Mouse (Mus musculus): Measurements from ENCODE around the gene Pyroxd1. TPM values are rescaled to one million over a fixed set of nuclear protein-coding genes. Genes with fewer than 3 reads are reported as not detected.

Gene Pyroxd1
- 14.3 TPM in 2 replicates for polyA plus RNA-seq (2014; fragmentation: Nextera tagmentation; extraction: Ambion mirVana)

DNA sequence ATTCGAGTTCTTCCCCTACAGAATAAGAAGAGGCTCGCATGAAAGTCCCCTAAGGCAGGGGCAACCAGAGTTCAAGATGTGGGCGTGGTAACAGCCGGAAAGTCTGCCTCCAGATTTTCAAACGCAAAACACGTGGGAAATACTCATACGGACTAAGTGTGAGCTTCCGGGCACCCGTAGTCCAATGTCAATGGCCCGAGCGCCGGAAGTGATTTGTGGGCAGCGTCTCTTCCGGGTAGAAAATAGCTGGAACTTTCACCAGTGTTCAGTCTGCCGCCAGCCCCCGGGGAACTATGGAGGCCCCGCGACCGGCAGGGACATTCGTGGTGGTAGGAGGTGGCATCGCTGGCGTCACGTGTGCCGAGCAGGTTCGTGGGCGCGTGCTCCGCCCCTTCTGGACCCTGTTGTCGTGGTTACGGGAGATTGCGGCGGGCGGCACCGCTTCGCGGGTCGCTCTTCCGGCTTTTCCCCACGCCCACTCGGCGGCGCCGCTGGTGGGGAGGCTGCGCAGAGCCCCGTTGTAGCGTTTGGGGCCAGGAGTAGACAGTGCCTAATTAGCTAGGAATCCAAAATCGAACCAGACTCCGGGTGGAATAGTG lies at the start of gene Pyroxd1:
Gene Pyroxd1 (plus strand): TSS at position 215 of the 599 bp plus-strand sequence.
- peak; percentile 91 for ATAC-seq (ENCODE audit: insufficient number of reproducible peaks, insufficient read depth, low FRiP score, low read depth)
- under 1% methylated on average over 45 of the region's 48 CpGs for WGBS
- no peaks in the 10 kb centered on the region for H3K9me3 ChIP-seq (ENCODE audit: control insufficient read depth, low read length)

GRCm38 (mm10) chr6:142298098-142298497 lies 47.4 kb upstream of the Pyroxd1 start, which contains the start of gene Iapp:
TSS of gene Iapp (plus strand) at chr6:142298423.
- H3K4me3 ChIP-seq (ENCODE audit: control insufficient read depth in 1 of 2, insufficient read depth in 1 of 2, low read depth in 1 of 2, low read length in 2 of 2) = no peak within 1 kb of the TSS
- H3K9me3 ChIP-seq (ENCODE audit: control insufficient read depth, low read length) = no peaks in the 10 kb centered on the region
- no peak within 1 kb of the TSS for H3K9ac ChIP-seq (ENCODE audit: low read length)
- ATAC-seq (ENCODE audit: insufficient number of reproducible peaks, insufficient read depth, low FRiP score, low read depth) = no peak
- H3K4me1 ChIP-seq (ENCODE audit: control insufficient read depth in 2 of 2, insufficient read depth in 2 of 2, low read length in 2 of 2) = no peaks in the 10 kb centered on the region
- H3K4me2 ChIP-seq (ENCODE audit: low read length) = no peak within 1 kb of the TSS
- no peaks in the 10 kb centered on the region for H3K36me3 ChIP-seq (ENCODE audit: control insufficient read depth, insufficient read depth, low read length)
- no peaks in the 10 kb centered on the region for H3K27me3 ChIP-seq (ENCODE audit: control insufficient read depth, insufficient read depth, low read length)
- H3K27ac ChIP-seq (replicated peaks in 1 of 2; ENCODE audit: control insufficient read depth in 1 of 2, insufficient read depth in 1 of 2, low read depth in 2 of 2, low read length in 2 of 2) = no peak within 1 kb of the TSS
- WGBS = 63% methylated on average over 4 of the region's 4 CpGs

More for the DNA sequence above, at the start of gene Pyroxd1:
- Histone ChIP-seq H3K27ac (replicated peaks in 1 of 2; ENCODE audit: control insufficient read depth in 1 of 2, insufficient read depth in 1 of 2, low read depth in 2 of 2, low read length in 2 of 2) (peak within 1 kb of the TSS; percentile 78 to 80), H3K9ac (ENCODE audit: low read length) (peak within 1 kb of the TSS; percentile 78), H3K27me3 (ENCODE audit: control insufficient read depth, insufficient read depth, low read length) (no peaks in the 10 kb centered on the region), H3K36me3 (ENCODE audit: control insufficient read depth, insufficient read depth, low read length) (peaks cover 25% of the 10 kb centered on the region), H3K4me3 (ENCODE audit: control insufficient read depth in 1 of 2, insufficient read depth in 1 of 2, low read depth in 1 of 2, low read length in 2 of 2) (peak within 1 kb of the TSS; percentile 86 to 94), H3K4me1 (ENCODE audit: control insufficient read depth in 2 of 2, insufficient read depth in 2 of 2, low read length in 2 of 2) (peaks cover 0 to 7% of the 10 kb centered on the region in 2 experiments; a peak in 2 of 4 replicates), H3K4me2 (ENCODE audit: low read length) (peak within 1 kb of the TSS; percentile 70)

GRCm38 (mm10) chr6:142305076-142305475 lies 40.4 kb upstream of the Pyroxd1 start:
- ATAC-seq (ENCODE audit: insufficient number of reproducible peaks, insufficient read depth, low FRiP score, low read depth) = no peak
- Histone ChIP-seq H3K9me3 (ENCODE audit: control insufficient read depth, low read length) (peaks cover 9% of the 10 kb centered on the region), H3K4me3 (ENCODE audit: control insufficient read depth in 1 of 2, insufficient read depth in 1 of 2, low read depth in 1 of 2, low read length in 2 of 2) (no peak overlapping the region), H3K27me3 (ENCODE audit: control insufficient read depth, insufficient read depth, low read length) (no peaks in the 10 kb centered on the region), H3K27ac (replicated peaks in 1 of 2; ENCODE audit: control insufficient read depth in 1 of 2, insufficient read depth in 1 of 2, low read depth in 2 of 2, low read length in 2 of 2) (no peak overlapping the region), H3K4me2 (ENCODE audit: low read length) (no peak overlapping the region), H3K36me3 (ENCODE audit: control insufficient read depth, insufficient read depth, low read length) (no peaks in the 10 kb centered on the region), H3K9ac (ENCODE audit: low read length) (no peak overlapping the region), H3K4me1 (ENCODE audit: control insufficient read depth in 2 of 2, insufficient read depth in 2 of 2, low read length in 2 of 2) (no peaks in the 10 kb centered on the region)

GRCm38 (mm10) chr6:142314285-142314684 lies 31.2 kb upstream of the Pyroxd1 start:
- ATAC-seq (ENCODE audit: insufficient number of reproducible peaks, insufficient read depth, low FRiP score, low read depth) = no peak
- WGBS = 65% methylated on average over 5 of the region's 5 CpGs
- no peak overlapping the region for H3K4me2 ChIP-seq (ENCODE audit: low read length)
- peaks cover 4% of the 10 kb centered on the region for H3K9me3 ChIP-seq (ENCODE audit: control insufficient read depth, low read length)
- H3K9ac ChIP-seq (ENCODE audit: low read length) = no peak overlapping the region
- H3K4me1 ChIP-seq (ENCODE audit: control insufficient read depth in 2 of 2, insufficient read depth in 2 of 2, low read length in 2 of 2) = no peaks in the 10 kb centered on the region
- H3K27me3 ChIP-seq (ENCODE audit: control insufficient read depth, insufficient read depth, low read length) = no peaks in the 10 kb centered on the region
- no peaks in the 10 kb centered on the region for H3K36me3 ChIP-seq (ENCODE audit: control insufficient read depth, insufficient read depth, low read length)
- no peak overlapping the region for H3K27ac ChIP-seq (replicated peaks in 1 of 2; ENCODE audit: control insufficient read depth in 1 of 2, insufficient read depth in 1 of 2, low read depth in 2 of 2, low read length in 2 of 2)
- no peak overlapping the region for H3K4me3 ChIP-seq (ENCODE audit: control insufficient read depth in 1 of 2, insufficient read depth in 1 of 2, low read depth in 1 of 2, low read length in 2 of 2)

DNA sequence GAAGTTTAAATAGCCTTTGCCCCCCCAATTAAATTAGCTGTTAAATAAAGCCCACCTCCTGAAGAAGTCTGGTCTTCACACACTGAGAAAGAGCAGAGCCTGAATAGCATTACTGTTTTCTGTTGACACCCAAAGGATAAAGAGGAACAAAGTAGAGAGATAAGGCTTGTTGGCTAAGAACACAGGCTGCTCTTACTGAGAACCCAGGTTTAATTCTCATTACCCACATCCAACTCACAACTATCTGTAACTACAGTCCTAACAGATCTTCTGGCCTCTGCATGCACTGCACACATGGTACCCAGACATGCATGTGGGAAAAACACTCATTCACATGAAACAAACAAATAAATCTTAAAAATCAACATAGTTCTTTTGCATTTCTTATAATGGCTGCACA lies 28.3 kb upstream of the Pyroxd1 start:
- Histone ChIP-seq H3K9me3 (ENCODE audit: control insufficient read depth, low read length) (no peaks in the 10 kb centered on the region), H3K27me3 (ENCODE audit: control insufficient read depth, insufficient read depth, low read length) (no peaks in the 10 kb centered on the region), H3K36me3 (ENCODE audit: control insufficient read depth, insufficient read depth, low read length) (no peaks in the 10 kb centered on the region), H3K4me3 (ENCODE audit: control insufficient read depth in 1 of 2, insufficient read depth in 1 of 2, low read depth in 1 of 2, low read length in 2 of 2) (no peak overlapping the region), H3K9ac (ENCODE audit: low read length) (no peak overlapping the region), H3K27ac (replicated peaks in 1 of 2; ENCODE audit: control insufficient read depth in 1 of 2, insufficient read depth in 1 of 2, low read depth in 2 of 2, low read length in 2 of 2) (no peak overlapping the region), H3K4me2 (ENCODE audit: low read length) (no peak overlapping the region), H3K4me1 (ENCODE audit: control insufficient read depth in 2 of 2, insufficient read depth in 2 of 2, low read length in 2 of 2) (no peaks in the 10 kb centered on the region)
- ATAC-seq (ENCODE audit: insufficient number of reproducible peaks, insufficient read depth, low FRiP score, low read depth) = no peak

DNA sequence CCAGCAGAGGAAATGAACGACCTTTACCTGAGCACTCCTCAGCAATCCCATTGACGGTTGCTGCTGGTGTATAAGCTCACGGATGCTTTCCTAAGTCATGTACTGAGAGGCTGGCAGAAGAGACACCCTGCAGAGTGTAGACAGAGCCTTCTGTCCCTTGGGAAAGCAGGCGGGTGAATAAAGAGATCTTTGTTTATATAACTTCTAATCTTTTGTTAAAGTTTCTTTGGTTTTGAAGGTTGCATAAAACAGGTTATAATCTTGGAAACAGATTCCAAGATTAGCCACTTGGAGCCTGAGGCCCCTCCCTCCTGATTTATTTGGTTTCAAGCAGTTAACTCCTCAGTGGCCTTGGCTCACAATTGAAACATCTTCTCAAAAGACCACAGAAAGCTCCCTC lies 22.6 kb upstream of the Pyroxd1 start, which contains the start of gene Slco1a5:
Gene Slco1a5 (minus strand): TSS at position 101 of the 400 bp plus-strand sequence.
- H3K9ac ChIP-seq (ENCODE audit: low read length) = no peak within 1 kb of the TSS
- 24% methylated on average over 4 of the region's 4 CpGs for WGBS
- H3K9me3 ChIP-seq (ENCODE audit: control insufficient read depth, low read length) = no peaks in the 10 kb centered on the region
- H3K4me1 ChIP-seq (ENCODE audit: control insufficient read depth in 2 of 2, insufficient read depth in 2 of 2, low read length in 2 of 2) = no peaks in the 10 kb centered on the region
- no peak within 1 kb of the TSS for H3K27ac ChIP-seq (replicated peaks in 1 of 2; ENCODE audit: control insufficient read depth in 1 of 2, insufficient read depth in 1 of 2, low read depth in 2 of 2, low read length in 2 of 2)
- H3K27me3 ChIP-seq (ENCODE audit: control insufficient read depth, insufficient read depth, low read length) = no peaks in the 10 kb centered on the region
- no peak within 1 kb of the TSS for H3K4me2 ChIP-seq (ENCODE audit: low read length)
- H3K36me3 ChIP-seq (ENCODE audit: control insufficient read depth, insufficient read depth, low read length) = no peaks in the 10 kb centered on the region
- H3K4me3 ChIP-seq (ENCODE audit: control insufficient read depth in 1 of 2, insufficient read depth in 1 of 2, low read depth in 1 of 2, low read length in 2 of 2) = no peak within 1 kb of the TSS
- ATAC-seq (ENCODE audit: insufficient number of reproducible peaks, insufficient read depth, low FRiP score, low read depth) = no peak

DNA sequence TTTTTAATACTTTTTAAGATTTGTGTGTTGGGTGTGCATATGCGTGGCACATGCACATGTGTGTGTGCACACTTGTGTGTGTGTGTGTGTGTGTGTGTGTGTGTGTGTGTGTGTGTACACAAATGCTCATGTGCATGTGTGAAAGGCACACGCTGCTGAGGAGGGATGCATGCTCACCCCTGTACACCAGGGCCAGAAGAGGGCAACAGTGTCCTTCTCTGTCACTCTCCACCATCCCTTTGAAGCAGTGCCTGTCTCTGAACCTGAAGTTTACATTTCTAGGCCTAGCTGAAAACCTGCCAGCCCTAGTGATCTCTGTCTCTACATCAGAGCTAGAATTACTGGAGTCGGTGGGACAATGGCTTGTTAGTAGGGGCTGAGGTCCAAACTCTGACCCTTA lies 18.9 kb upstream of the Pyroxd1 start:
- H3K9me3 ChIP-seq (ENCODE audit: control insufficient read depth, low read length) = no peaks in the 10 kb centered on the region
- no peaks in the 10 kb centered on the region for H3K36me3 ChIP-seq (ENCODE audit: control insufficient read depth, insufficient read depth, low read length)
- H3K9ac ChIP-seq (ENCODE audit: low read length) = no peak overlapping the region
- 80% methylated on average over 3 of the region's 3 CpGs for WGBS
- H3K27ac ChIP-seq (replicated peaks in 1 of 2; ENCODE audit: control insufficient read depth in 1 of 2, insufficient read depth in 1 of 2, low read depth in 2 of 2, low read length in 2 of 2) = no peak overlapping the region
- no peaks in the 10 kb centered on the region for H3K27me3 ChIP-seq (ENCODE audit: control insufficient read depth, insufficient read depth, low read length)
- H3K4me2 ChIP-seq (ENCODE audit: low read length) = no peak overlapping the region
- ATAC-seq (ENCODE audit: insufficient number of reproducible peaks, insufficient read depth, low FRiP score, low read depth) = no peak
- no peaks in the 10 kb centered on the region for H3K4me1 ChIP-seq (ENCODE audit: control insufficient read depth in 2 of 2, insufficient read depth in 2 of 2, low read length in 2 of 2)
- H3K4me3 ChIP-seq (ENCODE audit: control insufficient read depth in 1 of 2, insufficient read depth in 1 of 2, low read depth in 1 of 2, low read length in 2 of 2) = no peak overlapping the region

- no peak overlapping the region for H3K9ac ChIP-seq (ENCODE audit: low read length)
- no peaks in the 10 kb centered on the region for H3K27me3 ChIP-seq (ENCODE audit: control insufficient read depth, insufficient read depth, low read length)
- no peak for ATAC-seq (ENCODE audit: insufficient number of reproducible peaks, insufficient read depth, low FRiP score, low read depth)
- H3K9me3 ChIP-seq (ENCODE audit: control insufficient read depth, low read length) = no peaks in the 10 kb centered on the region
- no peaks in the 10 kb centered on the region for H3K36me3 ChIP-seq (ENCODE audit: control insufficient read depth, insufficient read depth, low read length)
- H3K4me1 ChIP-seq (ENCODE audit: control insufficient read depth in 2 of 2, insufficient read depth in 2 of 2, low read length in 2 of 2) = no peaks in the 10 kb centered on the region
- no peak overlapping the region for H3K4me2 ChIP-seq (ENCODE audit: low read length)
- 59% methylated on average over 1 of the region's 1 CpGs for WGBS
- no peak overlapping the region for H3K27ac ChIP-seq (replicated peaks in 1 of 2; ENCODE audit: control insufficient read depth in 1 of 2, insufficient read depth in 1 of 2, low read depth in 2 of 2, low read length in 2 of 2)
- no peak overlapping the region for H3K4me3 ChIP-seq (ENCODE audit: control insufficient read depth in 1 of 2, insufficient read depth in 1 of 2, low read depth in 1 of 2, low read length in 2 of 2)
These were observed 16.3 kb upstream of the Pyroxd1 start for GRCm38 (mm10) chr6:142329201-142329600.

Data from heart, embryonic 14.5 days (tissue).